Mouse (Mus musculus) adrenal gland, adult 18-20 months (tissue): Measurements from ENCODE around the gene Cdh23. TPM values are rescaled to one million over a fixed set of nuclear protein-coding genes. Genes with fewer than 3 reads are reported as not detected.

Source experiments
- DNase-seq, 2 experiments: peaks; one replicate each; pipeline ENCODE4 v3.0.0; 2021 to 2022; ENCODE audit warnings: low spot score in 2 of 2
- total RNA-seq, 2 experiments: library from RNA; stranded (reverse); gene quantifications; 1 replicate in 1 of 2; 2 replicates in 1 of 2; pipeline ENCODE4 v1.2.3; 2021

Cdh23 gene
- total RNA-seq, 2 experiments from 2014 or later: 1.3 to 1.8 TPM

DNA sequence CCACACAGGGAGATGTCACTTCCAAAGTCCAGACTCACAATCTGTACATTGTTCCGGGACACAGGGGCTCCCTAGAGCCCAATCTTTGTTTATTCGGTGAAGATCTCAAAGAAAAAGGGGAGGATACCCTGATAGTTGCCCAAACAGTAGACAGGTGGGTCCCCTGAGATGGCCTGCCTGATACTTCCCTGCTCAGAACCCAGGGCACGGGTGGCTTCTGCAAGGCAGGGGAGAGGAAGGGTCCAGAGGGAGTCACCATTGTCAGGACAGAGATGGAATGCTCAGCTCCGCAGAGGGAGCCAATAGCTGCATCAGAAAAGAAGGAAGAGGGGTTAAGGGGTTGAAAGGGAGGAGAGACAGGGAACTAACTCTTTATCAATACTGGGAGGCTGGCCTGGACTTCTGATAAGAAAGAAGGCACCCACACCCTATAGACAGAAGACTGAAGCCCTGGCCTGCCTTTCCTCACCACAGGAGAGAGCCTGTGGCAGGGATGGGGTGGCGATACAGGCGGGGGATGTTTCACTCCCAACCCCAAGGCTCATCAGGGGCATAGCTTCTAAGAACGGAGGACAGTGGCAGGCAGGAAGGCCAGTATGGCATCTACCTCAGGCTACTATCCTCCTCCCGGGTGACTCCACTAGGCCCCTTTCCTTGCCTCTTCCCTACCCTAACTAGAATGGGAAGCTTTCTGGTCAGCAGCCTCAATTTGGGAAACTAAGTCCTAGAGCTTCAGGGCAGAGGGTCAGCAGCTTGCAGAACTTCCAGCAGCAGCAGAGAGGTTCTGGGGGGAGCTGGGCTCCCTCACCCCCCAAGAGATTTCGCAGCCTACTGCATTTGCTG is 348.3 kb downstream of the Cdh23 start:
- no peak for DNase-seq

GRCm38 (mm10) chr10:60346701-60347405 is 349.4 kb downstream of the Cdh23 start, which contains the start of gene Vsir:
Gene Vsir, plus strand, starts transcription at chr10:60346851.
- DNase-seq: peak; percentile 74 to 87

DNA sequence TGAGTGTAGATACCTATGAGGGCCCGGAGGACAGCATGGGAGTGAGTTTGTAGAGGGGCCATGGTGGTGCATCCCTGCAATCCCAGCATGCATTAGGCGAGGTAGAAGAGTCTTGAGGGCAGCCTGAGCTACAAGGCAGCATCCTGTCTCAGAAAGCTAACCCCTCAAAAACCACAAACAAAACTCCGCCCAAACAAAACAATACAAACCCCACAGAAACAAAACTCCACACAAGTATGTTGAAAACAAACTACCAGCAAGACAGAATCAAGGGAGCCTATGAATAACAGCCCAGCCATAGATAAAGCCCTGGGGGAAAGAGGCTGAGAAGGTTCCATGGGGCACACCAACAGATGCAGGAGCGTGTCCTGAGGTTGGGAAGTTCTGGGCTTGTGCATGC is 350.2 kb downstream of the Cdh23 start:
- DNase-seq: no peak

DNA sequence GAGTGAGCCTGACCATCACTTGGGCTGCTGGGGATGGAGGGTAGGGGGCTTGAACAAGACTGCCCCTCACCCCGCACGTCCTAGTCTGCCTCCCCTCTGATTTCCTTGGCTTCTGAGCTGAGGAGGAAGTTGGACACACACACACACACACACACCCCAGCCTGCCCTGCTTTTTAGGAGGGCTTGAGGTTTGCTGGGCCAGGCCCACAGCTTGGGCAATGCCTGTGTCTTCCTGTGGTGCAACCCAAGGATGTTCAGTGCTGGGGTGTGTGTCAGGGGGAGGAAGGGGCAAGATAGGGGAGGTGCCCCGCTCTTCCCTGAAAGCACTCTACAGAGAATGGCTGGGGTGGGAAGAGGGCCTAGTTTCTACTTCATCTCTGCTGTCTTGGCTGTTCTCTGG is 352.2 kb downstream of the Cdh23 start:
- no peak for DNase-seq

- DNase-seq: no peak
Observed at GRCm38 (mm10) chr10:60341528-60341927, 354.8 kb downstream of the Cdh23 start.

GRCm38 (mm10) chr10:60335021-60335420 is 361.3 kb downstream of the Cdh23 start:
- DNase-seq: no peak

DNA sequence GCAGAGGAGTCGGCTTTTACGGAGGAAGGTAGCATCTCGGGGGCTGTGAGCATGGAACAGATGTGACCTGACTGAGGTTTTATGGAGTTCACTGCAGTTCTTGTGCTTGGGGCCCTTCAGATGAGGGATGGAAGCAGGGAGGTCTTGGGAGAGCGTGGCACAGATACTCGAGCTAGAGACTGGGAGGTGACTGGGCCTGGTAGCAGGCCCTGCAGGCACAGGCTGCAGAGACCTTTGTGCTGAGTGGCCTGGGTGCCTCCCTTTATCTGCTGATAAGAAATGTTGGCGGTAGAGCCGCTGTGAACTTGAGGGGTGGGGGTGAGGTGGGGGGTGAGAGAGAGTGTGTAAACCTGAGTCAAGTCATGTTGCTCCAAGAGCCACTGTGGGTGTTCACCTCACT is 361.7 kb downstream of the Cdh23 start:
- DNase-seq: no peak

- no peak for DNase-seq
Observed at GRCm38 (mm10) chr10:60328963-60329650, 367.2 kb downstream of the Cdh23 start.

DNA sequence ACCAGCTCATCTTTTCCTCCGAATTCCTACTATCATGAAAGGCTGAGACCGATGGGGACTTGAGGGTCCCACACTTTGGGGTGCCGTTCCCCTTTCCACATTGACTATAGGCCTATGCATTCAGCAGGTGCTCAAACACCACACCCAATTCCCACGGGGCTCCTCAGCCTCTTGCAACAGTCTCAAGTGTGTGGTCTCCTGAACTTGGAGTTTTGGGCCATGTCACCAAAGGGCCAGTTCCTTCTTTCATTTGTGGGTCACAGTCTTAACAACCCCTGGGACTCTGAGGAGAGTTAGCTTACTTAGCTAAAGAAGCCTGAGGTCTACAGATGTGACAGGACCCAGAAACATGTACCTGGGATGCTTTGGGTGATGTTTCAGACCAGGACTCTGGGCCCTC is 380.1 kb downstream of the Cdh23 start:
- DNase-seq: no peak

DNA sequence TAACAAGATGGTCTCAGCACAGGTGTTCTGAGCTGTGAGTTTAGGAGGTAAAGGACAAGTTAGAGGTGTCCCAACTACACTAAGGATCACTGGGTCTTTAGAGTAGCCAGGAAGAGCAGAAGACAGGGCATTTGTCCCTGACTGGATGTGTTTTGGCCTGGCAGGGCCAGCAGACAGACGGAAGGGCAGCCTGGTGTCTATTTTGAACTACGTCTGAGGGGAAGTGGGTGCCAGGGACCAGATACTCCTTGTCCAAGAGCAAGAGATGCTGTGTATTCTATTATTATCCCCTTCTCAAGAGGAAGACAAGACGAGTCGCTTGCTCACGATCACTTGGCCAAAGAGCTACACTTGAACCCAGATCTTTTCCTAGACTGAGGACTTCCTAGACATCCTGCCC is 382.7 kb downstream of the Cdh23 start:
- DNase-seq: no peak

- DNase-seq: no peak
Observed at GRCm38 (mm10) chr10:60310629-60311028, 385.7 kb downstream of the Cdh23 start.

- DNase-seq: peak; percentile 61 to 66
Observed at GRCm38 (mm10) chr10:60304854-60305628, 391.2 kb downstream of the Cdh23 start.

GRCm38 (mm10) chr10:60303419-60303818 is 392.9 kb downstream of the Cdh23 start:
- DNase-seq: no peak

DNA sequence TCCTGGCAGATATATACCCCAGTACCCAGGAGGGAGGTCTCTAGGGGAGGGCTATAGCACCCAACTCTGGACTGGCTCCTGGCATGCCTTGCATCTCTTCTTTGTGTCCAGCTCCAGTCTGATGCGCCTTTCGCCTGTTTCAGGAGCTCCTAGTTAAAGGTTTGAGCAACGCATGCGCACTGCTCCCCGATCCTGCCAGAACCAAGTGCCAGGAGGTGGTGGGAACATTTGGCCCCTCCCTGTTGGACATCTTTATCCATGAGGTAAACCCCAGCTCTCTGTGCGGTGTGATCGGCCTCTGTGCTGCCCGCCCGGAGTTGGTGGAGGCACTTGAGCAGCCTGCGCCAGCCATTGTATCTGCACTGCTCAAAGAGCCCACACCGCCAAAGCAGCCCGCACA is 396.7 kb downstream of the Cdh23 start:
- no peak for DNase-seq

DNA sequence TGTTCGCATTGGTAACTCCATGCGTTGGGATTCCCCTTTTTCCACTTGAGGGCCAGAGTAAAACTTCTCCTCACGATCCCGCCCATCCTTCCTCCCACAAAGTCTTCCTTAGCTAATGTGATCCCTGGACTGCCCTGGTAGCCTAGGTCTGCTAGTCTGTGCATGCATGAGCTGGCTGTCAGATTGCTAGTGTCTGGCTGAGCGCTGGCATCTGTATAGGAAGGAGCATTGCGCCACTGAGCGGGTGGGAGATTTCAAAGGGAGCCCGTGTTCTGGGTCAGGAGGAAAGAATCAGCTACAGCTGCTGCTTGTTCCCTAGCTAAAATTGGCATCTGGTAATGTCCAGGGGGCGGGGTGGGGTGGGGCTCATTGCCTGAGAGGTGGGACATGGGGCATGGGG is 400.3 kb downstream of the Cdh23 start:
- no peak for DNase-seq

- no peak for DNase-seq
Observed at GRCm38 (mm10) chr10:60295356-60295755, 400.9 kb downstream of the Cdh23 start.

DNA sequence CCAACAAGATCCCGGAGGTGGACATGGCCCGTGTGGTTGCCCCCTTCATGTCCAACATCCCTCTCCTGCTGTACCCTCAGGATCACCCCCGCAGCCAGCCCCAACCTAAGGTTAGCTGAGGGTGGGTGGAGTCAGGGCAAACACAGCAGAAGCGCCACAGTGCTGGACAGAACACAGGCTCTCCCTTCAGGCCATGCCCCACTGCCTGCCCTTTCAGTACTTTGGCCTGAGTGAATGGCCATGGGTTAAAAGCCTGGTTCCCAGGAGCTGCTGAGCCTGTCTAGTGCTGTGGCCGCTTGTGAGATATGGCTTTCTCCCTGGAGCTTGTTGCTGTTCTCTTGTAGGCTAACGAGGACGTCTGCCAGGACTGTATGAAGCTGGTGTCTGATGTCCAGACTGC is 401.7 kb downstream of the Cdh23 start:
- DNase-seq: no peak

DNA sequence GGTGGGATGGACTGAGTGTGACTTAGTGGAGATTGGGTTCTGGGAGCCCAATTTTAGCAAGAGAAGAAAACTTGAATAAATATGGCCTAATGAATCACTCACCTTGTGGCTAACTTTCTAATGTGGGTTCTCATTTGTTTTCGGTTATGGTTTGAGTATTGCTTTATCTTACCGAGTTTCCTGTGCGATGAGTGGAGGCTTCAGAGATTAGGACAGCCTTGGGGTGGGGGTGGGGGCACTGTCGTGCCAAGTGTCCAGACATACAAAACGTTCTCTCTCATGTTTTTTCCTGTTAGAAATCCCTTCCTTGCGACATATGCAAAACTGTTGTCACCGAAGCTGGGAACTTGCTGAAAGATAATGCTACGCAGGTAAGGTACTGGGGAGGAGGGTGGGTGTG is 404.1 kb downstream of the Cdh23 start:
- no peak for DNase-seq

DNA sequence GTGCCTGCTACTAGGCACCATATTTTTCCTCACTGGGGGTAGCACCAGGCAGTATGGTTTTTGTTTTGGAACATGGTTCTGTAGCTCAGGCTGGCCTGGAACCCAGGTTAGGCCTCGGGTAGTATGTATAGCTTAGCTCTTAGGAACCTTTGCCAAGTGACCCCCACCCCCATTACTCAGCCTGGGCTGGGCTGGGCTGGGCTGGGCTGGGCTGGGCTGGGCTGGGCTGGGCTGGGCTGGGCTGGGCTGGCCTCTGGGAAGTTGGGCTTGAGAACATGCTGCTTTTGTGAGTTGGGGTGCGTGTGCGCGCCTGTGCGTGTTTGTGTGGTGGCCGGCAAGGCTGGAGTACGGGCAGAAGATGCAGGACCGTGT is 405.6 kb downstream of the Cdh23 start:
- no peak for DNase-seq

GRCm38 (mm10) chr10:60290026-60290738 is 406.1 kb downstream of the Cdh23 start:
- no peak for DNase-seq
